Mouse (Mus musculus): ENCODE data around the gene Dnah12. TPM values are rescaled to one million over a fixed set of nuclear protein-coding genes. Genes with fewer than 3 reads are reported as not detected.

The Dnah12 gene
- polyA plus RNA-seq, 1 experiment = 0.19 TPM

GRCm38 (mm10) chr14:26859024-26859423 is 165.9 kb downstream of the Dnah12 start:
- TF ChIP-seq POLR2A (IDR thresholded peaks at IDR 0.05; ENCODE audit: extremely low read depth, insufficient read depth, low read length) = no peak
- no peak for TF ChIP-seq CTCF (IDR thresholded peaks at IDR 0.05; ENCODE audit: extremely low read depth, insufficient read depth, low read length)
- no peak overlapping the region for H3K4me3 ChIP-seq (ENCODE audit: insufficient read depth, low read length)
- H3K27ac ChIP-seq (ENCODE audit: insufficient read depth, low read length) = no peak overlapping the region
- no peaks in the 10 kb centered on the region for H3K4me1 ChIP-seq (ENCODE audit: control insufficient read depth, insufficient read depth, low read length)

GRCm38 (mm10) chr14:26867356-26867755 is 174.3 kb downstream of the Dnah12 start:
- H3K4me3 ChIP-seq (ENCODE audit: insufficient read depth, low read length) = no peak overlapping the region
- TF ChIP-seq CTCF (IDR thresholded peaks at IDR 0.05; ENCODE audit: extremely low read depth, insufficient read depth, low read length) (no peak), POLR2A (IDR thresholded peaks at IDR 0.05; ENCODE audit: extremely low read depth, insufficient read depth, low read length) (no peak)
- no peaks in the 10 kb centered on the region for H3K4me1 ChIP-seq (ENCODE audit: control insufficient read depth, insufficient read depth, low read length)
- H3K27ac ChIP-seq (ENCODE audit: insufficient read depth, low read length) = no peak overlapping the region

GRCm38 (mm10) chr14:26868299-26868698 is 175.2 kb downstream of the Dnah12 start:
- Histone ChIP-seq H3K4me1 (ENCODE audit: control insufficient read depth, insufficient read depth, low read length) (no peaks in the 10 kb centered on the region), H3K27ac (ENCODE audit: insufficient read depth, low read length) (no peak overlapping the region), H3K4me3 (ENCODE audit: insufficient read depth, low read length) (no peak overlapping the region)
- no peak for TF ChIP-seq CTCF (IDR thresholded peaks at IDR 0.05; ENCODE audit: extremely low read depth, insufficient read depth, low read length)
- TF ChIP-seq POLR2A (IDR thresholded peaks at IDR 0.05; ENCODE audit: extremely low read depth, insufficient read depth, low read length) = no peak

GRCm38 (mm10) chr14:26878756-26879155 is 185.7 kb downstream of the Dnah12 start:
- Histone ChIP-seq H3K4me3 (ENCODE audit: insufficient read depth, low read length) (no peak overlapping the region), H3K27ac (ENCODE audit: insufficient read depth, low read length) (no peak overlapping the region), H3K4me1 (ENCODE audit: control insufficient read depth, insufficient read depth, low read length) (no peaks in the 10 kb centered on the region)
- TF ChIP-seq CTCF (IDR thresholded peaks at IDR 0.05; ENCODE audit: extremely low read depth, insufficient read depth, low read length) (no peak), POLR2A (IDR thresholded peaks at IDR 0.05; ENCODE audit: extremely low read depth, insufficient read depth, low read length) (no peak)

- no peak overlapping the region for H3K27ac ChIP-seq (ENCODE audit: insufficient read depth, low read length)
- H3K4me1 ChIP-seq (ENCODE audit: control insufficient read depth, insufficient read depth, low read length) = no peaks in the 10 kb centered on the region
- no peak overlapping the region for H3K4me3 ChIP-seq (ENCODE audit: insufficient read depth, low read length)
- TF ChIP-seq CTCF (IDR thresholded peaks at IDR 0.05; ENCODE audit: extremely low read depth, insufficient read depth, low read length) (no peak), POLR2A (IDR thresholded peaks at IDR 0.05; ENCODE audit: extremely low read depth, insufficient read depth, low read length) (no peak)
Observed at GRCm38 (mm10) chr14:26879976-26880375, 186.9 kb downstream of the Dnah12 start.

- no peaks in the 10 kb centered on the region for H3K4me1 ChIP-seq (ENCODE audit: control insufficient read depth, insufficient read depth, low read length)
- H3K27ac ChIP-seq (ENCODE audit: insufficient read depth, low read length) = no peak overlapping the region
- no peak overlapping the region for H3K4me3 ChIP-seq (ENCODE audit: insufficient read depth, low read length)
- TF ChIP-seq CTCF (IDR thresholded peaks at IDR 0.05; ENCODE audit: extremely low read depth, insufficient read depth, low read length) (no peak), POLR2A (IDR thresholded peaks at IDR 0.05; ENCODE audit: extremely low read depth, insufficient read depth, low read length) (no peak)
Observed at GRCm38 (mm10) chr14:26881700-26882099, 188.6 kb downstream of the Dnah12 start.

GRCm38 (mm10) chr14:26887244-26887643 is 194.2 kb downstream of the Dnah12 start:
- no peak overlapping the region for H3K4me3 ChIP-seq (ENCODE audit: insufficient read depth, low read length)
- no peak overlapping the region for H3K27ac ChIP-seq (ENCODE audit: insufficient read depth, low read length)

GRCm38 (mm10) chr14:26890777-26891176 is 197.7 kb downstream of the Dnah12 start:
- H3K4me3 ChIP-seq (ENCODE audit: insufficient read depth, low read length) = no peak overlapping the region
- no peaks in the 10 kb centered on the region for H3K4me1 ChIP-seq (ENCODE audit: control insufficient read depth, insufficient read depth, low read length)
- no peak overlapping the region for H3K27ac ChIP-seq (ENCODE audit: insufficient read depth, low read length)
- no peak for TF ChIP-seq POLR2A (IDR thresholded peaks at IDR 0.05; ENCODE audit: extremely low read depth, insufficient read depth, low read length)
- no peak for TF ChIP-seq CTCF (IDR thresholded peaks at IDR 0.05; ENCODE audit: extremely low read depth, insufficient read depth, low read length)

More at GRCm38 (mm10) chr14:26887244-26887643, 194.2 kb downstream of the Dnah12 start:
- H3K4me1 ChIP-seq (ENCODE audit: control insufficient read depth, insufficient read depth, low read length) = no peaks in the 10 kb centered on the region
- TF ChIP-seq CTCF (IDR thresholded peaks at IDR 0.05; ENCODE audit: extremely low read depth, insufficient read depth, low read length) (no peak), POLR2A (IDR thresholded peaks at IDR 0.05; ENCODE audit: extremely low read depth, insufficient read depth, low read length) (no peak)

GRCm38 (mm10) chr14:26894392-26894791 is 201.3 kb downstream of the Dnah12 start, which contains the start of gene Asb14:
Gene Asb14, plus strand, starts transcription at chr14:26894557.
- no peak for TF ChIP-seq CTCF (IDR thresholded peaks at IDR 0.05; ENCODE audit: extremely low read depth, insufficient read depth, low read length)
- no peak for TF ChIP-seq POLR2A (IDR thresholded peaks at IDR 0.05; ENCODE audit: extremely low read depth, insufficient read depth, low read length)
- H3K4me3 ChIP-seq (ENCODE audit: insufficient read depth, low read length) = no peak within 1 kb of the TSS
- peaks cover 2% of the 10 kb centered on the region for H3K4me1 ChIP-seq (ENCODE audit: control insufficient read depth, insufficient read depth, low read length)
- H3K27ac ChIP-seq (ENCODE audit: insufficient read depth, low read length) = no peak within 1 kb of the TSS

GRCm38 (mm10) chr14:26899490-26899889 is 206.4 kb downstream of the Dnah12 start:
- H3K4me3 ChIP-seq (ENCODE audit: insufficient read depth, low read length) = no peak overlapping the region
- H3K27ac ChIP-seq (ENCODE audit: insufficient read depth, low read length) = no peak overlapping the region
- no peak for TF ChIP-seq CTCF (IDR thresholded peaks at IDR 0.05; ENCODE audit: extremely low read depth, insufficient read depth, low read length)
- no peak for TF ChIP-seq POLR2A (IDR thresholded peaks at IDR 0.05; ENCODE audit: extremely low read depth, insufficient read depth, low read length)
- peaks cover 2% of the 10 kb centered on the region for H3K4me1 ChIP-seq (ENCODE audit: control insufficient read depth, insufficient read depth, low read length)

Data from cortical plate, adult 2 months (tissue).